Mouse (Mus musculus): ENCODE measurements around the gene Ccdc102a.

DNA sequence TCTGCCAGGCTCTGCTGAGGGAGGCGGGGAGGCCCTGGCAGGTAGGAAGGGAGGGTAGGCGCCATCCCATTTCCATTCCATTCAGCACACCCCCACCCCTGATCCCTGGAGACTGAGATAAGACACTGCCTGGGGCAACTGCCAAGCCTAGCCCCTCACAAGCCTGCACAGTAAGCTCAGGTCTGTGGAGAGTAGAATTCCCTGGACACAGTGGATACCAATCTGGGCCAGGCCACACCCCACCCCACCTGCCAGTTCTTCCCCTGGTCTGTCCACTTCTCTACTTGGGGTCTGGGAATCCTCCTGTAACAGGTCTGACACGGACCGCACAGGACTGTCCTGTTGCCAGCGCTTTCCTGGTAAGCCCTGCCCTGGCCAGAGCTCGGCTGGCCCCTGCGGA is 48.8 kb downstream of the Ccdc102a start:
- no peak for TF ChIP-seq EP300 (IDR thresholded peaks at IDR 0.05)
- TF ChIP-seq CTCF (IDR thresholded peaks at IDR 0.05) = no peak
